9 mouse cellular contexts compared by ENCODE assay signal in genomic region chr16:4896249-4897027, GRCm38 (mm10). TPM values are rescaled to one million over a fixed set of nuclear protein-coding genes. Genes with fewer than 3 reads are reported as not detected.
A peak's percentile ranks its signal among the peaks of the same experiment; 100 is the strongest.
DNase-seq lines count a peak whose midpoint lies in the region; ATAC-seq lines count a peak whose summit lies in the region.
"Had no signal": no experiment of that assay in that cellular context is flagged by ENCODE, and none has a peak within 500 bp of the region (broad histone marks: within the 10 kb centered on the region; RNA-seq: fewer than 3 reads in every experiment).

No protein-coding gene starts in this region.

- peak overlapping the region; percentile 47 for H3K9ac ChIP-seq in liver, embryonic 12.5 days
- H3K9ac ChIP-seq: embryonic facial prominence, embryonic 12.5 days had no signal

- peak; percentile 89 for ATAC-seq in liver, embryonic 12.5 days

- 24% methylated on average over 5 of the region's 5 CpGs for WGBS in liver, embryonic 12.5 days (ENCODE audit: insufficient replicate concordance)

- H3K27me3 ChIP-seq in liver, embryonic 12.5 days (replicated peaks), result no peaks in the 10 kb centered on the region
- H3K27me3 ChIP-seq: embryonic facial prominence, embryonic 12.5 days had no signal

- peak overlapping the region; percentile 70 for H3K27ac ChIP-seq in liver, embryonic 12.5 days
- H3K27ac ChIP-seq: embryonic facial prominence, embryonic 12.5 days had no signal

- peaks cover 50% of the 10 kb centered on the region for H3K4me1 ChIP-seq in liver, embryonic 12.5 days
- H3K4me1 ChIP-seq: embryonic facial prominence, embryonic 12.5 days had no signal

- H3K36me3 ChIP-seq in liver, embryonic 12.5 days, result no peaks in the 10 kb centered on the region
- H3K36me3 ChIP-seq: embryonic facial prominence, embryonic 12.5 days had no signal

- no peaks in the 10 kb centered on the region for H3K9me3 ChIP-seq in liver, embryonic 12.5 days (replicated peaks)
- H3K9me3 ChIP-seq: embryonic facial prominence, embryonic 12.5 days had no signal

- DNase-seq in cerebellum, adult 11-12 months, result peak; percentile 66
- no peak for DNase-seq in cerebellum, postnatal 4 days (ENCODE audit: low spot score in 2 of 2)
- peak; percentile 22 to 38 for DNase-seq in adrenal gland, postnatal 36 days
- DNase-seq in heart, postnatal 14 days, result peak; percentile 50 to 66
- DNase-seq in T-cell, adult 2 months (ENCODE audit: low spot score), result no peak
- DNase-seq in lung, postnatal 10 days, result no peak
- DNase-seq in left cerebral cortex, adult 18-20 months (ENCODE audit: low spot score in 2 of 2), result no peak

- intact Hi-C loops in heart, postnatal 14 days (cut with DNase I), result loop anchor here (2.0 kb wide), 1 partner anchor 16 kb away; no protein-coding TSS in a partner anchor

- peak overlapping the region; percentile 47 for H3K4me2 ChIP-seq in liver, embryonic 12.5 days
- H3K4me2 ChIP-seq: embryonic facial prominence, embryonic 12.5 days had no signal

- H3K4me3 ChIP-seq in liver, embryonic 12.5 days, result no peak overlapping the region
- H3K4me3 ChIP-seq: embryonic facial prominence, embryonic 12.5 days had no signal

RNA-seq across cellular contexts. Expression of gene Mgrn1, which starts 10.4 kb away (rescaled TPM):
- 10 to 100 TPM; 72.9 to 79.3 TPM for total RNA-seq in adrenal gland, postnatal 36 days (2021)
- total RNA-seq in heart, postnatal 14 days (2021), result 100 to 1,000 TPM; 151 to 161 TPM
- polyA plus RNA-seq in liver, embryonic 12.5 days (2016; fragmentation: Nextera tagmentation; extraction: Ambion mirVana), result 29.8 and 31.1 TPM in 2 replicates
- 100 to 1,000 TPM; 213 to 223 TPM for total RNA-seq in left cerebral cortex, adult 18-20 months (2021)

RNA-seq across cellular contexts. Expression of gene Ubald1, which starts 16.3 kb away (rescaled TPM):
- 10 to 100 TPM; 29.2 to 36.1 TPM for total RNA-seq in adrenal gland, postnatal 36 days (2021)
- total RNA-seq in heart, postnatal 14 days (2021), result 10 to 100 TPM; 21.3 to 23.1 TPM
- polyA plus RNA-seq in liver, embryonic 12.5 days (2016; fragmentation: Nextera tagmentation; extraction: Ambion mirVana), result 14.7 and 16.8 TPM in 2 replicates
- total RNA-seq in left cerebral cortex, adult 18-20 months (2021), result 10 to 100 TPM; 86.5 to 95.6 TPM

RNA-seq across cellular contexts. Expression of gene Nudt16l1, which starts 42.1 kb away (rescaled TPM):
- 10 to 100 TPM; 54.6 to 74.1 TPM for total RNA-seq in adrenal gland, postnatal 36 days (2021)
- total RNA-seq in heart, postnatal 14 days (2021), result 10 to 100 TPM; 31.4 to 32.3 TPM
- 61.2 and 62.7 TPM in 2 replicates for polyA plus RNA-seq in liver, embryonic 12.5 days (2016; fragmentation: Nextera tagmentation; extraction: Ambion mirVana)
- 10 to 100 TPM; 65.9 to 71.0 TPM for total RNA-seq in left cerebral cortex, adult 18-20 months (2021)

Comparison
In these comparisons a context has a peak if more than half of its experiments do, and no peak if none do; other contexts are left out.
1. DNase-seq: peak in cerebellum, adult 11-12 months (single experiment), adrenal gland, postnatal 36 days (2 of 2) and heart, postnatal 14 days (2 of 2); none in cerebellum, postnatal 4 days (0 of 2), T-cell, adult 2 months (single experiment), lung, postnatal 10 days (single experiment) and left cerebral cortex, adult 18-20 months (0 of 2).